In the genomic region with DNA sequence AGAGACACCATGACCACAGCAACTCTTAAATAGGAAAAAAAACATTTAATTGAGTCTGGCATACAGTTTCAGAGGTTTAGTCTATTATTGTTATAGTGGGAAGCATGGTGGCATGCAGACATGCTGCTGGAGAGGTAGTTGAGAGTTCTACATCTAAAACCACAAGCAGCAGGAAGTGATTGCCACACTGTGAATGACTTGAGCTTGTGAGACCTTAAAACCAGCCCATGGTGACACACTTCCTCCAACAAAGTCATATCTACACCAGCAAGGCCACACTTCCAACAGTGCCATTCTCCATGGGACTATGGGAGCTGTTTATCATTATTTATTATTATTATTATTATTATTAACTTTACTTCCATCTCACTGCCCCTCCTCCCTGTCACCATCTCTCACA, we compare ENCODE assay signal across 18 mouse cellular contexts.
DNase-seq lines count a peak whose midpoint lies in the region; ATAC-seq and TF ChIP-seq lines count a peak whose summit lies in the region.
"Had no signal": no experiment of that assay in that cellular context is flagged by ENCODE, and none has a peak within 500 bp of the region (broad histone marks: within the 10 kb centered on the region; RNA-seq: fewer than 3 reads in every experiment).

No protein-coding gene starts in this region.

- H3K9ac ChIP-seq in liver, postnatal 0 days (replicated peaks), result no peak overlapping the region
- H3K9ac ChIP-seq: forebrain, embryonic 13.5 days; forebrain, postnatal 0 days; heart, embryonic 12.5 days; hindbrain, embryonic 14.5 days had no signal

- H3K4me1 ChIP-seq in liver, postnatal 0 days (ENCODE audit: insufficient read depth), result no peaks in the 10 kb centered on the region
- H3K4me1 ChIP-seq: forebrain, embryonic 13.5 days; heart, embryonic 12.5 days; hindbrain, embryonic 10.5 days had no signal

- ATAC-seq in liver, postnatal 0 days, result peak; percentile 31
- peak; percentile 52 for ATAC-seq in common myeloid progenitor, adult 5-6 weeks (replicated peaks; ENCODE audit: low read depth, poor library complexity, severe bottlenecking)
- ATAC-seq: forebrain, embryonic 13.5 days; forebrain, postnatal 0 days had no signal

- no peak overlapping the region for H3K4me3 ChIP-seq in liver, postnatal 0 days (ENCODE audit: low read depth, low read length)
- H3K4me3 ChIP-seq: embryonic facial prominence, embryonic 10.5 days; forebrain, embryonic 13.5 days; heart, embryonic 12.5 days; hindbrain, embryonic 10.5 days had no signal

- no peak overlapping the region for H3K27ac ChIP-seq in liver, postnatal 0 days (ENCODE audit: low read depth)
- H3K27ac ChIP-seq: embryonic facial prominence, embryonic 10.5 days; forebrain, embryonic 13.5 days; hindbrain, embryonic 10.5 days; hindbrain, embryonic 14.5 days had no signal

- no peaks in the 10 kb centered on the region for H3K36me3 ChIP-seq in liver, postnatal 0 days (replicated peaks; ENCODE audit: insufficient read depth, low read length)
- H3K36me3 ChIP-seq: embryonic facial prominence, embryonic 10.5 days; heart, embryonic 12.5 days; hindbrain, embryonic 10.5 days had no signal

- no peak for DNase-seq in liver, postnatal 0 days
- DNase-seq in liver (no peak), 416B (ENCODE audit: low read depth) (peak; percentile 94)
- peak; percentile 8 to 45 for DNase-seq in monocyte, adult 2 months (ENCODE audit: low read depth in 1 of 2, low spot score in 2 of 2)
- no peak for DNase-seq in ovary, postnatal 10 days (ENCODE audit: low spot score)
- DNase-seq in cerebellum, postnatal 4 days (ENCODE audit: low spot score in 2 of 2), result no peak
- DNase-seq: adrenal gland, adult 8-10 months; adrenal gland, postnatal 36 days; cerebellum, adult 9-10 months; cerebellum, postnatal 25 days; forebrain, postnatal 0 days; gastrocnemius, postnatal 14 days had no signal

- H3K4me2 ChIP-seq in liver, postnatal 0 days (ENCODE audit: low read depth, low read length), result no peak overlapping the region
- H3K4me2 ChIP-seq: forebrain, embryonic 13.5 days; heart, embryonic 12.5 days; hindbrain, embryonic 14.5 days had no signal

- no peak for TF ChIP-seq CTCF in liver, postnatal 0 days (IDR thresholded peaks at IDR 0.05; ENCODE audit: low read depth)

- no peak for TF ChIP-seq EP300 in liver, postnatal 0 days (IDR thresholded peaks at IDR 0.05; ENCODE audit: low read depth)

- no peaks in the 10 kb centered on the region for H3K27me3 ChIP-seq in liver, postnatal 0 days (ENCODE audit: insufficient read depth, low read length)
- H3K27me3 ChIP-seq: forebrain, embryonic 13.5 days; heart, embryonic 12.5 days had no signal

- H3K9me3 ChIP-seq in liver, postnatal 0 days (ENCODE audit: low read length), result no peaks in the 10 kb centered on the region
- H3K9me3 ChIP-seq: embryonic facial prominence, embryonic 10.5 days; forebrain, embryonic 13.5 days; heart, embryonic 12.5 days; hindbrain, embryonic 10.5 days had no signal

Comparison
In these comparisons a context has a peak if more than half of its experiments do, and no peak if none do; other contexts are left out.
1. DNase-seq: peak in 416B (single experiment) and monocyte, adult 2 months (2 of 2); none in liver, postnatal 0 days (single experiment), liver (single experiment), ovary, postnatal 10 days (single experiment) and cerebellum, postnatal 4 days (0 of 2).